Mouse (Mus musculus) retina, adult 2 months (tissue): ENCODE measurements around the gene Pou2f1.

Source experiments
- DNase-seq: peaks from one replicate; pipeline ENCODE4 v3.0.0-alpha.2; 2012; ENCODE audit warnings: low read depth, low spot score

Gene Pou2f1

DNA sequence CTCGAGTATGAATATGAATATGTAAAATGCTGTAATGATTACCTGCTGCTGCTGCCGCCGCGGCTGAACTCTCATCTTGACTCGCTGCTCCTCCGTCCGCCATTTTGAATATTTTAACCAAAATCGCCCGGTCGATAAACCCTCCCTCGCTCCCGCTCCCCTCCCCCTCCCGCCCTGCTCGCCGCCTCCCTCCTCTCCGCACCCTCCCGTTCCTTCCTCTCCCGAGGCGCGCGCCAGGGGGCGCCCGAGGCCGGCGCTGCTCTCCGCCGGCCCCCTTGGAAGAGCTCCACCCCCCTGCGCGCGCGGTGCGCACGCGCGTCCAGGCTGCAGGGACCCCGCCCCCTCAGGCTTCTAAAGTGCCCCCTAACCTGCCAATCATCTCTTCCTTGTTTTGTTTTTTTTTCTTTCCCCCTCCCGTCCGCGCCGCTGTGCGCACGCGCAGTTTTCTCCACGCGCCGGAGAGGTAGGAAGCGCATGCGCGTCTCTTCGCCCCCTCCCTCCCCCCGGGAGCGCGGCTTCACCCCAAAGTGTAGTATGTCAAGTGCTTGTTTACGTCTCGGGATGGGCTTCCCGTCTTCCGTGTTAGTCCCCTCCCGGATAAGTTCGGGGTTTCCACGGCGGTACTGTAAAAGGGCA lies at the start of gene Pou2f1:
Gene Pou2f1 (minus strand): TSS at position 159 of the 636 bp plus-strand sequence.
- peak; percentile 97 for DNase-seq

DNA sequence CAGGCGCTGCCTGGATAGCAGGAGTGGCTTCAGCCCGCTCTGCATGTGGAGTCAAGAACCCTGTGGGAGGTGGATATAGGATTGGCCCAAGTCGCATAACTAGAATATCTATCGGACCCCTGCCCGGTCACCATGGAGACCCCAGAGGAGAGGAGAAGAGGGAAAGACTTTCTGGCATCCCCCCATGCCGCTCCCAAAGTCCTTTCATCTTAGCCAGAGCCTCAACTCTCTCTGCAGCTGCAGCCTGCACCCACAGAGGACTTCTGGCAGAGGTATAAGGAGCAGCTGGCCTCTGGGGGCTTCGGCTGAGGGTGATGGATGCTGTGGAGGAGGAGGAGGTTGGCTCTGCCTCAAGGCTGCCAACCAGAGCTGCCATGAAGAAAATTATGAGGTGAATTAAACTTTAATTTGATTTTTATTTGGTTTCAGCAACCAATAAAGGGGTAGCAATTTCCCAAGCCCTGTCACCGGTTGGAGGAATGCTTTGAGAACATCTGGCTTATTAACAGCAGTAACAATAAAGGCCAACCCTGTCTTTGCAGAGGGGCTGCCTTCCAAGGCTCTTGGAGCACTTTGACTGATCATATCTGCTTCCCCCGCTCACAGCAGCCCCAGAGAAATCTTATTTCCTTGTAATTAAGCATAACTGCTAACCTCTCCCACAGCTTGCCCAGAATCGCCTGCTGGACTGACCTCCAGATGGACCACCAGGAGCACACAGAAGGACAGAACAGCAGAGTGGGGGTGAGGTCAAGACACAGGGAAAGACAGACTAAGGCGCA lies 46.8 kb upstream of the Pou2f1 start:
- DNase-seq = no peak

DNA sequence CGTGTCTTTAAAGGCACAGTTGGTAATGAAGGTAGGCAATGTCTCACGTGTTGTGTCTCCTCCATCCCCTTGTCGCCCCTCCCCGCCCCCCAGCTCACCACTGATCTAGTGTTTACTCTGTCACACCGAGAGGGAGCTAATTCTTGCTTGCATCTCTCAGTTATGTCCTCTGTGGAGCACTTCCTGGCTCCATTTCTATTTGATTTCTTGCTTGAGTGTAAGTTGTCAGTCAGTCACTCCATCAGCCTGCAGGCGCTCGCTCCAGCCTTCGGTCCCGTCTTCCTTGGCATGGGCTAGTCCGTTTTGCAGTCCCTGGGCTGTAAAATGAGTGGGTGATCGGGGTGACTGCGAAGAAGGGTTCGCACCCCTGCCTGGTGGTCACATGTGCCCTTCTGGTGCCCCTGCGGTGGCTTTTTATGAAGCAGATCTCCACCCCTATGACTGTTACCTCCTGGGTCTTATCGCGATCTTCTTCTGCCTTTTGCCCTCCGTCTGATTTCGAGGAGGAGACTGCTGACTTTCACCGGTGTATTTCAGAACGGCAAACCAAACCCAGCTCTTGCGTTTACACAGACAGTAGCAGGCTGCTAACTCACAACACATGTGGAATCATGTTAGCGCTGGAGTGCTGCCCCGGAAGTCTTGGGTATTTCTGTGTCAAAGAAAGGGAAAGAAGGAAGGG lies 45.9 kb upstream of the Pou2f1 start:
- DNase-seq = no peak

DNA sequence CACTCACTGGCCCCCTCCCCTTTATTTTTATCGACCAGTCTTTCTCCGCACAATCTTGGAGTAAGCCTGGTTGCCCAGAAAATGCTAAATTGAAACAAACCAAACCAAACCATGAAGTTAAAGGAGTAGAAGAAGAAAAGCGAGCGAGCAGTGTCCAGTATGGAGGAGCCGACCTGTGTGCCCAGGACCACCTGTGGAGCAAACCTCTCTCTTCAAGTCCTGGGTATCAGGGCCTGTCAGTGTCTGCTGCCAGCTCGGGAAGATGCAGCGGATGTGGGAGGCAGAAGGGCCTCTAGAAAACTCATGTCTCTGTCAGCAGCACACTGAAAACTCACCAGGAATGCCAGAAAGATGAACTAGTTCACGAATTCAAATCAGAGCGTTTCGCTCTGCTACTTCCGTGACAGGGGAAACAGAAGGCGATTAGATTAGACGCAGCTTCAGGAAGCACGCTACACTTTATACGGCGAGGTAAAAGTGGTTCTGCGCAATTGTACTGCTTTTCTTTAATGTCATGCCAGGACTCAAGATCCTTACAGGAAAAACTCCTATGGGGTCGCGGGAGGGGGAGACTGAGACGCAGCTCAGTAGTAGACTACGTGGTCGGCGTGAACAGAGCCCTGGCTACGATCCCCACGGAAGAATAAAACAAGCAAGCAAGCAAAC lies 45.2 kb upstream of the Pou2f1 start:
- no peak for DNase-seq

DNA sequence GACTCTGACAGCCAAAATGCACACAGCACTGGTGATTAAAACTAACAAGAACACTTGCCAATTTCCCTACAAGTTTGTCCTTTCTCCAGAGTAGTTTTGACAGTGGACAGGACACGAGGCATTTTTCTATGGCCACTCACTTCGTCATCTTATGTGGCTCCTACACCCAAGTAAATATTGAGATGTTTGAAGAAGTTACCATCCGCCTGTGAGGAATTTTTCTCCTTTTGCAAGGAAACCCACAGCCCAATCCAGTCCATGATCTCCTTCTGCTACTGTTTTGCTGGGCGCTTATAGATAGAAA lies 43.4 kb upstream of the Pou2f1 start:
- no peak for DNase-seq

DNA sequence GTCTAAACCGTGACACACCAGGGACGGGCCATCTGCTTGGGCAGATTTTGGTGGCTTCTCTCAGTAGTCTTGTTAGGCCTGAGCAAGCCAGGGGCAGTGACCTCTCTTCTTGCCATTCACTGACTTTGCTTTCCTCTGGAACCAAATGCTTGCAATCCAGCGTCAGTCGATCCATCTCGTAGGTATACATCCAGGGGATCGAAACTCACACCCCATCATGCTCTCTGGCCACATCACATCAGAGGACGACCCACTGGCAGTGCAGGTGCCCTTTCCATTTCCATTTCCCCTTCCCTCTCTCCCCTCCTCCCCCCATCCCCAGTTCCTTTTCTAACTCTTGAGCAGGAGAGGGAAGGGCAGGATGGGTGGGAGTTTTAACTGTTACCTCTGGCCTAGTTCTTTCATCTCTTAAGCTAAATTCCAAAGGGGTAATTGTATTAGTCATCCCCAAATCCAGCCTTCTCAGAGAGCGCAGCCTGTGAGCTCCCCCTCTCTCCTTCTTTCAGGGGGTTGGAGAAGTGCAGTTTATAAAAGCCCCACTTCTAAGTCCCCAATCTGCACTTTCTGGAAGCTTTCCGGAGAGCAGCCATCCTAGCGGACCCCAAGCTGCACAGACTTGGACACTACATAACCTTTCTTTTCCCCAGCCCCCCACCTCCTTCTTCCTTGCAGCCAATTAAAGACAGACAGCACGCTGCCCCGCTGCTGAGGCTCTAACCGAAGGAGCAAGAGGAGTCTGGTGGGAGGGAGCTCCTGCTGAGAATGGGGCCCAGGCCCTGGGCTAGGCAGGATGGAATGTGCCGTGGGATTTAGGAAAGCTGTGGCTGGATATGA lies 42.8 kb upstream of the Pou2f1 start:
- DNase-seq = no peak

DNA sequence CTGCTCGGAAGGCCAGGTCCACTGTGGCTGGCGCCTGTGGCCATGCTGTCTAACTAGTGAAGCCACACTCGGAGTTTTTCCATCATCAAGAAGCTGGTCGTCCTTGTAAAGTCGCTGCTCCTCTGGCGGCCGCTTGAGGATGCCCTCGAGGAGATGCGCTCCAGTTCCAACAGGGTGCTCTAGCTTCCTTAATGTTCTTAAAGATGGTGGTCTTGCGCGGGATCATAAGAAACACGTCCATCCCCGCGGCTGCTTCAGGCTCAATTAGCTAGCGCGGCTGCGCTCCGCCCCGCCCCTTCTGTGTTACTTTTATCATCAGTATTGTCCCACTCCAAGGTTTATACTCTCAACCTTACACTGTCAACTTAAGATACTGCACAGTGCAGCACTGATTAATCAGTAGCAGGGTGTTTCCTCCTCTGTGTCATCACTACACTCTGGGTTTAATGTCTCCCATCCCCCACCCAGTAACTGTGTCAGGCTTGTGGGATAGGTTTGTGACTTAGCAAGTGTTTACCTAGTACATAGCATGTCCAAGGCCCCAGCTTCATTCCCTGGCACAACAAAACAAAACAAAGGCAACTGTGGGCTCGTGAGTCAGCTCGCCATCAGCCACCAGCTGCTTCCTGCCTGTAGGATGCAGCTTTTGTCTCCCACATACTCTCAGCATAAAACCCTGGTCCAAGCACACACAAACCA lies 41.1 kb upstream of the Pou2f1 start:
- no peak for DNase-seq

DNA sequence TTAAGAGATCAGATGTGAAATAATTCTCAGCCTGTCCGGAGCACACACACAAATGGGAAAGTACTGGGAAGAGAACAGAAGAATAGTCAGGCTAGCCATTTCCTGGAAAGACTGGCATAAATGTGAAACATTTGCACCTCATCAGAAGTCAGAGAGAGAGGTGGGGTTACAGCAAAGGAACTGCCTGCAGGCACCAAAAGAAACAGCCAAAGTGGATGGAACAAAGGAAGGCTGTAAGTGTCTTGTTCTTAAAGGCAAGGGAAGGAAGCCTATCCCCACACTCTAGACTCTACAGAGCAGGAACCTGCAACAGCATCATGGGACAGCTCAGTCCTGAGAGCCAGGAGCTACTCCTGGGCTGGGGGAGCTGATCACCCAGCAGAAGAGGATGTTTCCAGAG lies 39.0 kb upstream of the Pou2f1 start:
- no peak for DNase-seq

DNA sequence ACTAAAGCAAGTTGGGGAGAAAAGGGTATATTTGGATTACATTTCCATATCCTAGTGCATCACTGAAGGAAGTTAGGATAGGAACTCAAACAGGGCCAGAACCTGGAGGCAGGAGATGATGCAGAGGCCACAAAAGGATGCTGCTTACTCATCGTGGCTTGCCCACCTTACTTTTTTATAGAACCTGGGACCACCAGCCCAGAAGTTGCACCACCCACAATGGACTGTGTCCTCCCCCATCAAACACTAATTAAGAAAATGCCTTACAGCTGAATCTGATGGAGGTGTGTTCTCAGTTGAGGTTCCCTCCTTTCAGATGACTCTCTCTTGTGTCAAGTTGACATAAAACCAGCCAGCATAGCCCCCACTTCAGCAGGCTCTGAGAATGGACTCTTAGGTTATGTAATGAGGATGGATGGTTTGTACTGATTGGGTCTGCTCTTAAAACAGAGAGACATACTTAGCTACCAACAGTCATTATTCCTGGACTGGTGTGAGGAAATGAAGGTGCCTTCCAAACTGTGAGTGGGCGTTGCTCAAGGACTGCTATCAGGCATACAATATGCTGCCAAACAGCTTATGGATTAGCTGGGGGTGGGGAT lies 36.4 kb upstream of the Pou2f1 start:
- no peak for DNase-seq

DNA sequence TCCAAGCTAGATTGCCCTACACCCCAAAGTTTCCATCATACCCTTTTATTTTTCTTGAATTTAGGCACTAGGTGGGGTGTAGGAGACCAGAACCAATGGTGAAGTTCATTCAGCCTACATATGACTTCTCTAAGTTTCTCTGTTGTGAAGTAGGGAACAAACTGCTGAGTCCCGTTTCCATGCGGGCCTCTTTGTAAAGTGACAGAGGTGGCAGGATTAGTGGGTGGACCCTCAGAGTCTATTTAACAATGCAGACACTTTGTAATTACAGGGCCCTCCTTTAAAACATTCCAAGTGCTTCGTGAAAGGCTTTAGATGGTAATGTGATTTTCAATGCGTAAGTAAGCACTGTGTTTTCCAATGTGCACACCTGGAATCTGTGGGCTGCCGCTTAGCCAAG lies 32.6 kb upstream of the Pou2f1 start:
- no peak for DNase-seq

DNA sequence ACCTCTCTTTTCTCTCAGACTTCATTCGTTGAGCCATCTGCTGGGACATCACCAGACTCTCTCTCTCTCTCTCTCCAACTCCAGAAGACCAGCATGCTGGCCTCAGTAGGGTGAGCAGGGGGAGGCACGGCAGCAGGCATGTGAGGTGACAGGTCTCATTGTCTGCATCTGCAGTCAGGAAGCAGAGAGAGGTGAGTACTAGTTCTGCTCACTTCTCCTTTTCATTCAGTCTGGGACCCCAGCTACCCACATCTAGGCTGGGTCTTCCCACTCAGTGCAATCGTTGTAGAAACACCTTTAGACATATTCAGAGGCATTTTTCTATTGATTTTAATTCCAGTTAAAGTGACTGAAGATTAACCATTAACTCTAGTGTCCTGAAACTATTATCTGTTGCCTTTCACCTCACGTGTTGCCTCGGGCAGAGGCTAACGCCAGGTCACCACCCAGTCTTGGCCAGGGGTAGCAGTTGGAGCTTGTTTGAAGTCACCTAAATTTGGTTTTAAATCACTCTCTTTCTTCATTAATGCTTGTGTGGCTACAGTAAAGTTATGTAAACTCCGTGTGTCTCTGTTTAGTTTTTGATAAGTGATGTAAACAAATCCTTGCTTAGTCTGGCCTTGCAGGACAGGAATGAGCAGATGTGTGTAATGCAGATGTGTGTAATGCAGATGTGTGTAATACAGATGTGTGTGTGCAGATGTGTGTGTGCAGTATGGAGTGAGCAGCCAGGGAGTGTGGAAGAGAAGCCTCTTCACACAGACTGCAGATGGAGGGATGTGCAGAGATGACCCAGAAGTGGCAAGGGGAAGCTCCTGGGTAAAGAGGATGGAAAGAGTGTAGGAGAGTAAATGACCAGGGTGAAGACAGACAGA lies 29.4 kb upstream of the Pou2f1 start:
- no peak for DNase-seq

DNA sequence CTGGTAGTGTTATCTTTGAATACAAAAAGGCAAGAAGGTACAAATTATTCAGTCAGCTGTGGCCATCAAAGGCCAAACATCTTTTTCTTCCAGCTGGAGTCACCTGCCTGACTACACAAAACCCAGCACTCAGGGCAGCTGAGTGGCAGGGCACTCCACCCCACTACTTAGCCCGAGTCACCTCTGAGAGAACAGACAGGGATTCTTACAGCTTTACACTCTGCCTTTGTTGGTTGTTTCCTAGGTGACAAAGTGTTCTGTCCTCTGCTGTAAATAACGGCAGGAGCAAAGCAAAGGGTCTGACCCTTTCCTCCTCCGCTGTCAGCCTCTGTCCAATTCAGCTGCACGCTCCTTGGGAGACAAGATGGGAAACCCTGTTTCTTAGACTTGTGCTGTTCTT lies 21.5 kb upstream of the Pou2f1 start:
- no peak for DNase-seq

DNA sequence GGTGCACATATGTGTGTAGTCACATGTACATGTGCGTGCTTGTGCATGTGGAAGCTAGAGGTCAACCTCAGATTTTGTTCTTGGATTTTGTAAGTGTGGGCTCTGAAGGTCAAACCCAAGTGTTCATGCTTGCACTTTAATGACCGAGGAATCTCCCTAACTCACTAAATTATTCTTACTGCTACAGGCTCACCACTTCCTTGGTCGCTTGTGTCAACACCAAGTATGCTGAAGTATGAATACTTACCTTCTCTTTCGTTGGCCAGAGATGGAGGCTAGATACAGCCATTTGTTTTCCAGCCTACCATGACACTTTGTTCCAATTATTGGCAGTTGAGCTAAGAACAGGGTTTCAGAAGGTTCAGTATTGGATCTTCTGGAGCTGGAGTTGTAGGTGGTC lies 14.7 kb upstream of the Pou2f1 start:
- no peak for DNase-seq

DNA sequence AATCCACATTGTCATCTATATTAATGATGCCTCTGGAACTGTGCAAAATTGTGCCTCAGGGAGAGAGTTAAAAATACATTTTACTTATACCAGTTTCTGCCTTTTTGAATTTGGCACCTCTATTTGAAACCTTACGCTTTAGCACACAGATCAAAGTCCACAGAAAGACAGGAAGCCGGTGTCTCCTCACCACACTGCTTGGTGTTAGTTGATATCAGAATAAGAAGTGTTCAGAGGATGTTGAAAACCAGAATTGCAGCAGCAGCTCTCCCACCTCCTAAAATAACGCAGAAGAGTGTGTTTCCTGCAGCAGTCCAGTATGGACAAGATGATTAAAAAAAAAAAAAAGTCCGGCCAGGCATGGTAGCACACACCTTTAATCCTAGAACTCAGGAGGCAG lies 13.8 kb upstream of the Pou2f1 start:
- DNase-seq = no peak

DNA sequence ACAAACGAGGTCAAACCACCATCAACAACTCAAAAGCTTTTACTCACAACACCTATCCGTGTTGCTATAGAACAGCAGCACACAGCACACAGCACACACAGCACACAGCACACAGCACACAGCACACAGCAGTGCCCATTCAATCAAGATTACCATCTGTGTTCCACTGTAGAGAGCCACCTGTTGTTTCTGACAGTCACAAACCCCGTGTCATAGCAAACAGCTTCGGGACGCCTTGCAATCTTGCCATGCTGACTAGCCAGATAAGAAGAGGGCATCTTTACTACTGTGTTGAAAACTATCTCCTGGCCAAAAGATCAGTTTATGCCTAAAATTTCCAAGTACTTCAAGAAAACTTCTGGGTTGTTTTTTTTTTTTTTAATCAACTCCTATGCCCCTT lies 12.1 kb upstream of the Pou2f1 start:
- no peak for DNase-seq

DNA sequence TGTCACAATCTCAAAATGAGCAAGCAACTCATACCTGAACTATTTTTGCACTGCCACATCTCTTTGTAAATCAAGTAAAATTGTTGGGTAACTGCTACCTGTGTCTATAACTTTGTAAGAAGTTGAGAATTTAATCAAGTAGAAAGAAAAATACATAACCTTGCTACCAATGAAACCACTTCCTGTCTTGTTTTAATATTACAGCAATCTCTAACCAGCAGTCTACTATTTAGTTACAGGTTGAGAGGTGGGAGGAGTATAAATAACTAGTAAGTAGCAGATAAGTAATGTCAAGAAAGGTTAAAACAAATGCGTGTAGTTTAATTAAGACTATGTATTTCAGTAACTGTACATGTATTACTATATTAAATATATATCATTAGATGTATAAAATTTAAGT lies 7.6 kb upstream of the Pou2f1 start:
- no peak for DNase-seq

DNA sequence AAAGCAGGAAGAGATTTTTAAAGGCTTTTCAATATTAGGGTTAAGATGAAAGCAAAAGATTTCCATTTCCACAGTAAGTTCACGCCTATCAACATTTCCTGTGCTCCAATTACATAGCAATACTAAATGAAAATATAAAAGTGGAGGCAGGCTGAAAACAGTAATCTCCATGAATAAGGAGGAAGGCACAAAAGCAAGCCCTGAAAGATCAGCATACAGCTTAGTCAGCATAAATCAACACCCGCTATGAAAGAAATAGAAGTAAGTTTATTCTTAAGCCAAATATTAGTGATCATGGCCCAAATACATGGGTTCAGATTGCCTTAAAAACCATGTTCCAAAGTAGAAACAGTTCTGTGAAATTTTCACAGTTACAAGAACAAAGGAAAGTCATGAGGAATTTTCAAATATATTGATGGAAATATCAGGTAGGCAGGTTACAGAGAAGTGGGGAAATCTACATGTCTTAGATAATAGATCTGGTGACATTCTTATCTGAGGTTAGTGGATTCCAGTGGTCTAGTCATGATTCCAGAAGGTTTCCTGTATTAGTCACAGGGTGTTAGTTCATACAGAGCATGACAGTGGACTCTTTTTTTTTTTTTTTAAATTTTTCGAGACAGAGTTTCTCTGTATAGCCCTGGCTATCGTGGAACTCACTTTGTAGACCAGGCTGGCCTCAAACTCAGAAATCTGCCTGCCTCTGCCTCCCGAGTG lies 6.3 kb upstream of the Pou2f1 start:
- no peak for DNase-seq

DNA sequence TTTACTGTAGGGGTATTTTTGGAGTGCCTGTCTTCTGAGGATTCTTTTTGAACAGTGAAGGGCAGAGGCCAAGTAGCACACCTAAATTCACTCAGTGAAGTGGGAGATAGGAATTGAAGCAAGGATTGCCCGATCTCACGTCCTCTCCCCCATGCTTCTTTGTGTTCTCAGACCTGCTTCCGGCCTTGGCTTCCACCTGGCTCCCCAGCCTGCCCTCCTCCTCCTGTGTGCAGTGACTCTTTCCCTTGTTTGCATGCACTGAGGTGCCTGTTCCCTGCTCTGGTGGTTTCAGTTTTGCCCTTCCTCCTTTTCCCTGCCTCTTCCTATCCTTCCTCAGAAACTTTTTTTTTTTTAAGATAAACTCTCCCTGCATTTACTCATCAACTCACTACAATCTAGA lies 4.5 kb upstream of the Pou2f1 start:
- no peak for DNase-seq
